Mouse (Mus musculus) embryo, embryonic 11.5 days (tissue): ENCODE data around the gene Poldip2.
A peak's percentile ranks its signal among the peaks of the same experiment; 100 is the strongest.

Experiments
- DNase-seq: peaks from one replicate; pipeline ENCODE4 v3.0.0-alpha.2; 2012; ENCODE audit warnings: low read depth, low spot score

The Poldip2 gene

DNA sequence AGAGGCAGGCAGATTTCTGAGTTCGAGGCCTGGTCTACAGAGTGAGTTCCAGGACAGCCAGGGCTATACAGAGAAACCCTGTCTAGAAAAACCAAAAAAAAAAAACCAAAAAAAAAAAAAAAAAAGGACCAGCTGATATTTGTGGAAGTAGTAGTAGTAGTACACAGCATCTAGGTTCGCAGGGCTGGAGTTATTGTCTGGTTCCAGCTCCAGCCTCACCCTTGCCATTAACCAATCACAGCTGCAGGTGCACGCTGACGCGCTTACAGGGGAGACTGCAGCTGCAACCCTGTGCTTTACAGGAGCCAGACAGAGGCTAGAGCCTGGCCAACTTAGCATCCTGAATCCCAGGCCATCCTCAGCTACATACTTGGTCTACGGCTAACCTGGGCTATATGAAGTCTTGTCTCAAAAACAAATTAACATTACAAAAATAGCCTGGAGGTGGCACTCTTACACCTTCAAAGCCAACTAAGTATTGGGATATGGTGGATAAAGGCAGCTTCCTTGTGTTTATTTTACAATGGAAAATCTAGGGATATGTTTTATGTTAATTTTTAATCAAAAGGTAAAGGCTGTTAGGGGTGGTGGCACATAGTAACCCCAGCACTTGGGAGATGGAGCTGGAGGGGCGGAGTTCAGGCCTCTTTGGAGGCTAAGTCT, 32.6 kb downstream of the Poldip2 start:
- no peak for DNase-seq

DNA sequence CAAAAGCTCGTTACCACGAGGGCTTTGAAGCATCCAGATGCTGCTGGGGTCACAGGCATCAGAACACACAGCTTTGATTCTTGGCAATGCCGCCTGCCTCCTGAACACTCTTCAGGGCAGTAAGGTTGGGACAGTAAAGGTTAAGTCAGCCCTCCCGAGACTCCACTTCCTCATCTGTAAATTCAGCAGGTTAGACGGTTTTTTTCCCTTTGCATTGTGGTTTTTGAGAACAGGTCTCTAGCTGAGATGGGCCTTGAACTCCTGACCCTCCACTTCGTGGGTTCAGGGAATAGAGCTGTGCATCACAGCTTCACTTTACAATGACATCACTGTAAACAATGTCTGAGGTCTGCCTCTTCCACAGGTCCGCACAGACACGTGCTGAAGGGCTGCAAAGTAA, 33.2 kb downstream of the Poldip2 start:
- DNase-seq: no peak

DNA sequence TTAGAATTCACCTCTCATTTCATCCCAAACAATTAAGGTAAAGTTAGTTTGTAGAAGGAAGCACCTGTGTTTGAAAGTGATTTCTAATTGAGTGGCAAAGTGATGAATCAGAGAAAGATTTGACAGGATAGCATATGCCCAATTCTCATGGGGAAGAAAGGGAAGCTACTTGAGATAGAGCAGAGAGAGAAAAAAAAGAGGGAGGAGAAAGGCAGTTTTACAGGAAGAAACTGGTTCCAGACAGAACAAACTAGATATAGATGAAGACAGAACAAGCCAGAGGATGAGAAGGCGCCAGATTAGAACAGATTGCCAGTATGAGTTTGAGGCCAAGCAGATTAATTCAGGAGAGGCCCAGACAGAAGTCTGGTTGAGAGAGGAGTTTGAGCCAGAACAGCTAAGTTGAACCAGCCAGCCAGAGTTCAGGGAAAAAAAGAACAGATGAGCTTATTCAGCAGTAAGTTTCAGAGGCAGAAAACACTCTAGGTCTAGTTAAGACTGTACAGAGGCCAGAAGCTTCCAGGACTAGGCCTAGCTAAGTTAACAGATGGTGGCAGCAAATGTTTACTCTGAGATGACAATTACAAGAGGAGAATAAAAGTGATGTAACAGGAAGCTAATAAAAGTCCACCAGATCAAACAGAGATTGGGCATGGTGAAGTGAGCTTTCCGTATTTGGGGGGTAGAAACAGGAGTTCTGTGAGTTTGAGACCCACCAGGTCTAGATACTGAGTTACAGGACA, 35.9 kb downstream of the Poldip2 start:
- DNase-seq: no peak

DNA sequence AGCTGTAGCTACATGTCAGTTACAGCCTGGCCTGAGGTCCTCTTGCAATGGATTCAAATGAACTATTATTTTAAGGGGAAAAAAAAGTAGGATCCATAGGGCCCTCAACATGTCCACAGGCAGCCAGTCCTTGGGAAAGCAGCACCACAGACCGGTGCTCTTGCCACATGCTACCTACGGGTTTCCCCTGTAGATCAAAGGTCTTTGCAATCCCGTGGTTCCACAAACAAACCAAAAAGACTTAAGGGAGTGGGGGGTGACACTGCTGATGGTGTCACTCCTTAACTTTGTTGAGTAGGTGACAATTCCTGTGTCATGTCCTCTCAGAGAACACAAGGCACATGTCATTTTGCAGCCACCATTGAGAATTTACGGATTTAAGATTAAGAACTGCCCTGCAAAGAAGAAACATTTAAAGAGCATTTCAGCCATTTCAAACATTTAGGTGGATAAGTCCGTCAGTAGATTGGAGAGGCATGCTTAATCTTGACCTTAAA, 37.5 kb downstream of the Poldip2 start:
- DNase-seq: no peak

DNA sequence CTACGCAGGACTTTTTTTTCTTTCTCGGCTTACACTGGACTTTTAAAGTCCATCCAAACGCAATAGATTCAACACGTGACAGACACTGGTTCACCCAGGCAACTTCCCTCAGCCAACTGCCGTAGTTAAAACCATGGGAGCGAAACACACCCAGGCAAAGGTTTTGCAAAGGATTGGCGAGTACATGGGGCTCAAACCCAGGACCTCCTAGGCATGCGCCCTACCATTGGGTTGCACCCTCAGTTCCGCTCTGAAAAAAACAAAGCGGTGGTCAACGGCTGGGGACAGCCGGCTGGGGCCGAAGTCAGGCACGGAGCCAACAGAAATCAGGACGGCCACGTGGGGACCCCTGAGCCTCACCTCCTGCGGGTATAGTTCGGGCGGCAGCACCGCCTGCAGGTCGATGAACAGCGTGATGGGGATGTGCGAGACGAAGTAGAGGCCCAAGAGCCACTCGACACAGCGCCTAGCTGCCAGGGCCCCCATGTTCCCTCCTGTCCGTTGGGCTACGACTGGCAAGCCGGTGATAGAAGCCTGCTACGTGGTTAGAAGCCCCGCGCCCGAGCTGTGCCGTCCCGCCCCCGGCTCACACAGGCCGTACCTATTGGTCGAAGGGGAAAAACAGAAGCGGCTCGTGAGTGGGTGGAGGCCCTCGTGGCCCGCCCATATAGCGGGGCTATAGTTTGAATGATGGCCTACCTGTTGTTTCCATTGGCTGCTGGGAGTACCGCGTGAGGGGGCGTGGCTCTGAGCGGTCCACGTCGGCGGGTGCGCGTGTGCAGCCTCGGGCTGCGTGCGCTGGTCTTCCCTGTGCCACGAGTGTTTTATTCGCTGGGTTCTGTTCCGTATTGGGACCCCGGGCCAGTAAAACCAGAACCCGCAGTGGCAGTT, 38.4 kb downstream of the Poldip2 start, which contains the start of gene Tmem97:
Gene Tmem97 (minus strand): TSS at position 610 of the 891 bp plus-strand sequence.
- peak; percentile 91 for DNase-seq

DNA sequence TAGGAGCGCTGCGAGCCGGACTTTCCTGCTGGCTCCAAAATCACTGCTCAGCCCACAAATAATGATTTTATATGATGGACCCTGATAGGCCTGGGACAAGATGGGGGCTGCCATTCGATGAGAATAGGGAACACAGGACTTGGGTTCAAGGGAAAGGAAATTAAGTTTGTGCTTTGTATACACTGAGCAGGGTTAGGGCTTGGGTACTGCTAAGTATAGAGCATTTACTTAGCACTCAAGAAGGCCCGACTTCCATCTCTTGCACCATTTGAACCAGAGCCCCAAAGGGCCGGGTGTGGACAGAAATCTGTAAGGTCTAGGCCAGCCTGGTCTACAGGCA, 39.0 kb downstream of the Poldip2 start:
- DNase-seq: no peak

DNA sequence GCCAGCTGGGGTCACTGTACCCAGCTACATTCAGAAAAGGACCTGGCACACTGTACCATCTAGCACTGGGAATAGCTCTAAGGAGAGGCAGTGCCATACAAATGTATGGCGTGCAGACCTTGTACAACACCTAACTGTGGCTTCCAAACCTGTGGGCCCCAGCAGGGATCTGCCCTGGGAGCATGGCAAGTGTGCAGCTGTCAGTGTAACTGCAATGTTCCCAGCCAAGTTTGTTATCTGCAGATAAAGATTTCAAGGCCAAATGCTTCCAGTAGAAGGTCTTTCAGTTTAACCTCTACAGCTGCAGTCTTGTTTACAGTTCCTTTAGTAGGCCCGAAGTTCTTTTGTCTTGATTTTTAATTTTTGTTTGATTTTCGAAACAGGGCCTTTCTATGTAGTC, 43.6 kb downstream of the Poldip2 start:
- no peak for DNase-seq

DNA sequence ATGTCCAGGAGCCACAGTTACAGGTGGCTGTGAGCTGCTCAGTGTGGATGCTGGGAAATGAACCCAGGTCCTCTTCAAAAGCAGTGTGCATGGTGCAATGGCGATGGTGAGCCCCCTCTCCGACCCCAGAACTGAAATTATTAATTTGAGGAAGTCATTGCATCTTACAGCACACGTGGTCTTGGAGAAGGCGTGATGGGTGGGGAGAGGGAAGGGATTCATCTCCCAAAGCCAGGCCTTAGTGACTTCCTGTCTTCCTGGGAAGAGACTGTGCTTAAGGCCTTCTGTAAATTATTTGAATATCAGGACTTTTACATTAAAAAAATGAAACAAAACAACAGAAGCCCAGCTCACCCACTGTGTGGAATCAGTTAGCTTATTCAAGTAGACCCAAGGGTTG, 44.1 kb downstream of the Poldip2 start:
- no peak for DNase-seq

DNA sequence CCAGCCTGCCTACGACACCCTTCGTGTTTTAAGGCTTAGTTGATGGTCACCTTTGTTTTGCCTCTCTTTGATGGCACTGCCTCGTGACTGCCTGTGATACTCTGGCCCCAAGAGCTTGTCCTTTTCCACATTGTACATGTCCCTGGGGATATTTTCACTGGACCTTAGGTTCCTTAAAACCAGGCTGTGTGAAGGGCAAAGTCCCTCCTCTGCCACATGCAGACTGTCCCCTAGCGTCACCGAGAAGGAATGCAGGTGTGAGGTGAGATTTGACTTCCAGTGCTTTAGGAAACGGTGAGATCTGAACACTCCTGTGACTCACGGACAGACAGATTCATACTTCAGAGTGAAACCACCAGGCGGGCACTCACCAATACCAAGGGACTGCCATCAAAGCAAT, 45.2 kb downstream of the Poldip2 start:
- no peak for DNase-seq

DNA sequence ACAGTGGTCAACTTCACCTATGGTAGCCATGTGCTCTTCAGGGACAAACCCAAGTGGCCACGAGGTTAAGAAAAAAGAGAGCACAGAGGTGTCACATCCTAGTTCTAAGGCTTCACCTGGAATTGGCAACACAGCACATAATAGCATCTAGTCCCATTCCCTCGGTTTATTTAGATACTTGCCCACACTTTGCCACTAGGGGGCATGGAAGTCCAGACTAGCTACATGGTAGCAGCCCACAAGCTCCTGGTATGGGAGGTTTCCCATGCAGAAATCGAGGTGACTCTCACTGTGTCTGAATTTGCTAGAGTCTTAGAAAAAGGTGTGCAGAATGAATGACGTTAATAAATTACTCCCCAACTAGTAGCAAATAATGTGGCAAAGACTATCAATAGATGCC, 48.5 kb downstream of the Poldip2 start:
- DNase-seq: peak; percentile 53

DNA sequence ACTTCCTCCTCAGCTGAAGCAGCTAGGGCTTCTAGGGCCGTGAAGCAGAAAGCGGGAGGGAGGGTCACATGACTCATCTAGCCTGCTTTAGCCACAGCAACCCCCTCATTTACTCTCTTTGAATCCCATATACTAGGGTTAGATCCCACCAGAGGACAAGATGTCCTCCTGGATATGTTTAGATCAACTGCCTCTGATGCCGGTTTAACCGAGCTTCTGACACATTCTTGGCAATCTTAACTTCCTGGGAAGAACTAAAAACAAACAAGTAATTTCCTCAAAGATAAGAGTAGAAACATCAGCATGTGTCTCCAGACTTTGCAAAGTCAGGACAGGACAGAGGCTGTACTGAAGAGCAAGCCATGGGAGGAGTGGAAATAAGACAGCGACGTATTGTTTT, 54.8 kb downstream of the Poldip2 start:
- DNase-seq: no peak

DNA sequence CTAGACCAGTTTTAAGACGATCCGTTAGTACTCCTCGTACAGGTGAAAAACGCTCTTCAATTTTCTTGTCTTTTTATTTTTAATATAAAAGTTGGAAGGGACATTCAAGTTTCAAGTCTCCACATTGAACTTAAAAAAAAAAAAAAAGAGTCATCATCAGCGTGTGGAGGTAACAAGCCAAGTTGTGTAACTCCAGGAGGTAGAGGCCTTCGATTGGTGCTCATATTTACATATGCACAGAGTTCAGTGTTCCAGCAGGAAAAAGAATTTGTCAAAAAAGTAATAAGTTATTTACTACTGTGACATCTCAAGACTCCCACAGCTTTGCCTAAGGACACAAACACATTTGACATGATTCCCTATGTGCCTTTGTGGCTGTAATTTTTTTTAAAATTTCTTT, 55.6 kb downstream of the Poldip2 start:
- no peak for DNase-seq

DNA sequence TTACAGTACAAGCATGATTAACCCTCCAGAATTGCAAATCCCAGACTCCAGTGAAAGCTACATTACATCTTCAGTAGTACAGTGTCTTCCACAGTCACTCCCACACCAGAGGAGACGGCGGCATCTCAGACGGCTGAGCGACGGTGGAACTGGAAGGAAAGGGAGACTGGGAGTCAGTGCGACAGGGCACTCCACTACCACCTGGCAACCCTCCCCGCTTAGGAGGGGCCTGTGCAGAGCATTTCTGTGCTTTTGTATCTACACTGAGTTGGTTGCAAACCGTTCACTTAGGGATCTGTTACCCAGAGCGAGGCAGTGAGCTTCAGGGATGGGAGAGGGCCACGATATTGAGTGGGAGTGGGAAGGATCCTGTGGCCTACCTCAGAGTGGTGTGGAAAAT, 56.8 kb downstream of the Poldip2 start:
- DNase-seq: no peak

DNA sequence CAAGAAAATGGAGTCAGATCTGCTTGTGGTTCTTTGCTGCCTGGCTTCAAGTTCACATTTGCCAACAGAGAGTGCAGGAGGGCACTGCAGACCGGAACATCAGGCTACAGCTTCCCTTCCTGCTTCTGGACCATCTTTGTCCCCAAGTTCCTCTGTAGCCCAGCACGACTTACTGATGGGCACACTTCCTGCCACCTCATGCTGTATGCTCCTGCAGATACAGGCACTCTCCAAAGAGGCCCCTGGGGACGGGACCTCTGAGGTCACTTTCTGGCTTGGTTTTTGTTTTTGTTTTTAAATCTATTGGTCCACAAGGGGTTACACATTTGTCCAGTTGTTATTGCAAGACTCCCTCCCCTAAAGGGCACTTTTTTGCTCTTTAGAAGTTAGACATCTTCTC, 57.8 kb downstream of the Poldip2 start:
- DNase-seq: no peak

DNA sequence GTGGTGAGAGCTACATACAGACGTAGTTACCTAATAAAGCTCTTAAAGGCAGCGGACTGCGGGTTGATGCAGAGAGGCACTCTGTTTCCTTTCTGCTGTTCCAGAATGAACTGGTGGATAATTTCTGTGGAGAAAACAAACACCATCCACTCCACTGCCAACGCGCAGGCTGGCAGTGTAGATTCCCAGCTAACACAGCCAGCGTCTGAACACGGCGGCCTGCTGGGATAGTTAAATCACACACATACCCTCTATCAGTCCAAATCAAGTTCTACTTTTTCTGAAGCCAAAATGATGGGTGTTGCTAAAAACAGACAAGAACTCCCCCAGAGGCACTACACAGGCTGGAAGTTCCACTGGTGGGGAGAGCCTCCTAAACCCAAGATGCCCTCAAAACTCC, 59.4 kb downstream of the Poldip2 start:
- no peak for DNase-seq

DNA sequence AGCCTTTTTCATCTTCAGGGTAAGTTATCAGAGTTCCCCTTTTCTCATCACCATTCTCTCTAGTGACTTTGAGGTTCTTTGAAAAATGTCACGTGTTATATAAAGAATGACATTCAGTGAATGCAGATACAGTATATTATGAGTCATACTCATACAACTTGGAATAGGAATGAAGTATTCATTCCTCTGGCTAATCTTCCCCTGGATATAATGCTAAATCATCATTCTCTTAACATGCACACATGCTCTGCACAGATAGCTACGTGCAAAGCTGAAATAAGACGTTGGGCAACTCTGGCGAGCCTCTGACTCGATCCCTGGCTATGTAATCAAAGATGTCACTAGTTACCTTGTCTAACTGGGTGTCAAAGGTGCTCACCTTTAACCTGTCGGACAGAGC, 59.9 kb downstream of the Poldip2 start:
- no peak for DNase-seq
